Mouse (Mus musculus) heart, adult 2 months (tissue): ENCODE data around the gene Steap3. TPM values are rescaled to one million over a fixed set of nuclear protein-coding genes. Genes with fewer than 3 reads are reported as not detected.

Source experiments
- DNase-seq, 2 experiments: peaks; one replicate each; pipeline ENCODE4 v3.0.0; 2021
- H3K27ac ChIP-seq: fragments of 200-600 bp; 2 replicates; pipeline ENCODE4 v1.8.1; 2022
- H3K27me3 ChIP-seq: fragments of 200-500 bp; 2 replicates; pipeline ENCODE4 v1.6.1; 2012; ENCODE audit warnings: mild to moderate bottlenecking, low read length, inconsistent platforms, mixed read lengths; ENCODE audit not compliant: control insufficient read depth, insufficient read depth
- H3K36me3 ChIP-seq: fragments of 200-500 bp; 2 replicates; pipeline ENCODE4 v1.6.1; 2012; ENCODE audit warnings: low read length, inconsistent platforms; ENCODE audit not compliant: control insufficient read depth, insufficient read depth
- H3K4me1 ChIP-seq: fragments of 200-500 bp; 2 replicates; pipeline ENCODE4 v1.6.1; 2011; ENCODE audit warnings: low read length; ENCODE audit not compliant: control insufficient read depth, insufficient read depth
- H3K4me3 ChIP-seq: fragments of 200-600 bp; 2 replicates; pipeline ENCODE4 v1.8.1; 2022
- H3K79me2 ChIP-seq: fragments of 200-500 bp; replicated peaks from 2 replicates; pipeline ENCODE4 v1.6.1; 2012; ENCODE audit warnings: mild to moderate bottlenecking, inconsistent platforms, low read length, moderate library complexity, mixed read lengths; ENCODE audit not compliant: control insufficient read depth, insufficient read depth
- H3K9ac ChIP-seq: fragments of 200-500 bp; 2 replicates; pipeline ENCODE4 v1.6.1; 2012; ENCODE audit warnings: low read depth, mild to moderate bottlenecking, control low read depth, inconsistent platforms, low read length, mixed read lengths
- CTCF ChIP-seq: fragments of 200-600 bp; IDR thresholded peaks from 2 replicates; pipeline ENCODE4 v1.8.1; 2022; ENCODE audit warnings: antibody characterized with exemption, mild to moderate bottlenecking, moderate library complexity
- EP300 ChIP-seq: fragments of 200-500 bp; IDR thresholded peaks from 2 replicates; pipeline ENCODE4 v1.6.1; 2011; ENCODE audit warnings: low read depth, low read length, control low read depth; ENCODE audit not compliant: insufficient read depth
- POLR2A ChIP-seq: fragments of 200-500 bp; IDR thresholded peaks from 2 replicates; pipeline ENCODE4 v1.6.1; 2011; ENCODE audit warnings: mild to moderate bottlenecking, low read depth, low read length, control low read depth; ENCODE audit not compliant: insufficient read depth
- WGBS: fragments of 180-500 bp; shearing (Covaris S2); methylation state at CpG from one replicate; pipeline ENCODE4 v1.1.7; 2018; 5-methylcytosine and 5-hydroxymethylcytosine counted together
- intact Hi-C: fragments of 180-260 bp; cut with DNase I; formaldehyde crosslinking; loops from one replicate; pipeline ENCODE4 v1.15.1; 2025
- polyA plus RNA-seq: library from polyadenylated mRNA; depleted of rRNA; stranded (reverse); fragments of >200 nt; gene quantifications from 2 replicates; pipeline ENCODE4 v1.2.3, GENCODE M21; 2012
- total RNA-seq, 2 experiments: library from RNA; stranded (reverse); gene quantifications; 2 replicates each; pipeline ENCODE4 v1.2.3; 2021

Steap3 gene
- total and polyA plus RNA-seq, 3 experiments: 25.2 to 54.9 (median 27.9) TPM

- Histone ChIP-seq H3K27ac (no peak overlapping the region), H3K4me1 (no peaks in the 10 kb centered on the region), H3K4me3 (no peak overlapping the region), H3K79me2 (no peaks in the 10 kb centered on the region), H3K27me3 (no peaks in the 10 kb centered on the region), H3K36me3 (no peaks in the 10 kb centered on the region), H3K9ac (no peak overlapping the region)
- DNase-seq: no peak
- 44% methylated on average over 1 of the region's 1 CpGs for WGBS
- TF ChIP-seq POLR2A: no peak
- no peak for TF ChIP-seq EP300
- no peak for TF ChIP-seq CTCF
- intact Hi-C loops: no loop called here
These were observed 67.7 kb downstream of the Steap3 start for GRCm38 (mm10) chr1:120204834-120205233.

- DNase-seq: no peak
- H3K9ac ChIP-seq: no peak overlapping the region
- intact Hi-C loops: no loop called here
- no peaks in the 10 kb centered on the region for H3K79me2 ChIP-seq
- WGBS: 77% methylated on average over 5 of the region's 5 CpGs
- H3K4me3 ChIP-seq: no peak overlapping the region
- no peaks in the 10 kb centered on the region for H3K27me3 ChIP-seq
- no peaks in the 10 kb centered on the region for H3K4me1 ChIP-seq
- H3K27ac ChIP-seq: no peak overlapping the region
- no peaks in the 10 kb centered on the region for H3K36me3 ChIP-seq
- TF ChIP-seq POLR2A (no peak), EP300 (no peak), CTCF (no peak)
These were observed 68.7 kb downstream of the Steap3 start for GRCm38 (mm10) chr1:120203836-120204235.

GRCm38 (mm10) chr1:120202542-120202941 is 70.0 kb downstream of the Steap3 start:
- Histone ChIP-seq H3K4me3 (no peak overlapping the region), H3K27me3 (no peaks in the 10 kb centered on the region), H3K9ac (no peak overlapping the region), H3K4me1 (no peaks in the 10 kb centered on the region), H3K36me3 (no peaks in the 10 kb centered on the region), H3K27ac (no peak overlapping the region), H3K79me2 (no peaks in the 10 kb centered on the region)
- intact Hi-C loops: no loop called here
- WGBS: 54% methylated on average over 3 of the region's 3 CpGs
- TF ChIP-seq CTCF (no peak), EP300 (no peak), POLR2A (no peak)
- DNase-seq: no peak

- no peak for DNase-seq
- TF ChIP-seq POLR2A: no peak
- no peak for TF ChIP-seq CTCF
- no peak for TF ChIP-seq EP300
- Histone ChIP-seq H3K4me3 (no peak overlapping the region), H3K79me2 (no peaks in the 10 kb centered on the region), H3K9ac (no peak overlapping the region), H3K4me1 (no peaks in the 10 kb centered on the region), H3K27me3 (no peaks in the 10 kb centered on the region), H3K27ac (no peak overlapping the region), H3K36me3 (no peaks in the 10 kb centered on the region)
- 54% methylated on average over 4 of the region's 4 CpGs for whole genome bisulfite sequencing
- intact Hi-C loops: loop anchor here (5.0 to 10.0 kb wide), 2 partner anchors 128 to 276 kb away; no protein-coding TSS in a partner anchor
These were observed 73.6 kb downstream of the Steap3 start for GRCm38 (mm10) chr1:120198942-120199341.

GRCm38 (mm10) chr1:120198151-120198550 is 74.4 kb downstream of the Steap3 start:
- 66% methylated on average over 3 of the region's 3 CpGs for WGBS
- TF ChIP-seq POLR2A (no peak), EP300 (no peak), CTCF (no peak)
- Histone ChIP-seq H3K9ac (no peak overlapping the region), H3K27me3 (no peaks in the 10 kb centered on the region), H3K4me1 (no peaks in the 10 kb centered on the region), H3K36me3 (no peaks in the 10 kb centered on the region), H3K27ac (no peak overlapping the region), H3K79me2 (no peaks in the 10 kb centered on the region), H3K4me3 (no peak overlapping the region)
- intact Hi-C loops: loop anchor here (5.0 to 10.0 kb wide), 2 partner anchors 129 to 277 kb away; no protein-coding TSS in a partner anchor
- no peak for DNase-seq

- H3K4me1 ChIP-seq: no peaks in the 10 kb centered on the region
- TF ChIP-seq CTCF (peak; percentile 98), POLR2A (no peak), EP300 (0 out of 2 replicates have a peak, but pooled peaks have one; percentile 54)
- H3K36me3 ChIP-seq: no peaks in the 10 kb centered on the region
- no peak overlapping the region for H3K27ac ChIP-seq
- H3K9ac ChIP-seq: no peak overlapping the region
- DNase-seq: peak; percentile 65 to 77
- no peaks in the 10 kb centered on the region for H3K27me3 ChIP-seq
- intact Hi-C loops: loop anchor here (1.0 to 10.0 kb wide), 3 partner anchors 130 to 352 kb away; no protein-coding TSS in a partner anchor
- WGBS: 13% methylated on average over 5 of the region's 5 CpGs
- no peaks in the 10 kb centered on the region for H3K79me2 ChIP-seq
- no peak overlapping the region for H3K4me3 ChIP-seq
These were observed 75.3 kb downstream of the Steap3 start for GRCm38 (mm10) chr1:120197189-120197588.
